Mouse (Mus musculus): ENCODE data around the gene Ptx4.

GRCm38 (mm10) chr17:25077771-25078372 lies 42.7 kb upstream of the Ptx4 start:
- TF ChIP-seq FLI1 (IDR thresholded peaks at IDR 0.05; ENCODE audit: low read length) (no peak), GATA1 (IDR thresholded peaks at IDR 0.05; ENCODE audit: borderline replicate concordance, low read length) (no peak)

Measured in megakaryocyte, embryonic 14.5 days (primary cell).